Mouse (Mus musculus): ENCODE measurements around the gene Gm10974.

Gm10974 gene

GRCm38 (mm10) chr7:66365904-66366303 is at the start of gene Gm10974:
Gm10974 (plus strand) TSS chr7:66365905.
- peak; percentile 25 to 67 for DNase-seq

GRCm38 (mm10) chr7:66318147-66318546 is 47.6 kb upstream of the Gm10974 start:
- DNase-seq: no peak

- peak; percentile 47 to 78 for DNase-seq
Measured at GRCm38 (mm10) chr7:66320996-66321395, 44.7 kb upstream of the Gm10974 start.

- no peak for DNase-seq
Measured at GRCm38 (mm10) chr7:66323252-66324015, 42.3 kb upstream of the Gm10974 start.

GRCm38 (mm10) chr7:66325419-66326053 is 40.2 kb upstream of the Gm10974 start:
- peak in 1 of 2 experiments; percentile 33 for DNase-seq

- no peak for DNase-seq
Measured at GRCm38 (mm10) chr7:66327516-66327915, 38.2 kb upstream of the Gm10974 start.

- no peak for DNase-seq
Measured at GRCm38 (mm10) chr7:66330610-66331009, 35.1 kb upstream of the Gm10974 start.

- no peak for DNase-seq
Measured at GRCm38 (mm10) chr7:66332340-66332739, 33.4 kb upstream of the Gm10974 start.

GRCm38 (mm10) chr7:66333906-66334500 is 31.7 kb upstream of the Gm10974 start:
- no peak for DNase-seq

- DNase-seq: no peak
Measured at GRCm38 (mm10) chr7:66336955-66337354, 28.8 kb upstream of the Gm10974 start.

GRCm38 (mm10) chr7:66339625-66340024 is 26.1 kb upstream of the Gm10974 start:
- DNase-seq: peak in 1 of 2 experiments; percentile 38

- no peak for DNase-seq
Measured at GRCm38 (mm10) chr7:66340044-66340443, 25.7 kb upstream of the Gm10974 start.

- DNase-seq: peak; percentile 62 to 82
Measured at GRCm38 (mm10) chr7:66342323-66342722, 23.4 kb upstream of the Gm10974 start.

- DNase-seq: no peak
Measured at GRCm38 (mm10) chr7:66342831-66343230, 22.9 kb upstream of the Gm10974 start.

GRCm38 (mm10) chr7:66343307-66343706 is 22.4 kb upstream of the Gm10974 start:
- no peak for DNase-seq

- DNase-seq: peak in 1 of 2 experiments; percentile 36
Measured at GRCm38 (mm10) chr7:66346959-66347663, 18.6 kb upstream of the Gm10974 start.

GRCm38 (mm10) chr7:66348588-66348987 is 17.1 kb upstream of the Gm10974 start:
- DNase-seq: no peak

GRCm38 (mm10) chr7:66349670-66350069 is 16.0 kb upstream of the Gm10974 start:
- no peak for DNase-seq

GRCm38 (mm10) chr7:66351074-66351473 is 14.6 kb upstream of the Gm10974 start:
- no peak for DNase-seq

GRCm38 (mm10) chr7:66354911-66355310 is 10.8 kb upstream of the Gm10974 start:
- no peak for DNase-seq

GRCm38 (mm10) chr7:66355791-66356522 is 9.7 kb upstream of the Gm10974 start:
- no peak for DNase-seq

- no peak for DNase-seq
Measured at GRCm38 (mm10) chr7:66358461-66358860, 7.2 kb upstream of the Gm10974 start.
